Mouse (Mus musculus) hindbrain, embryonic 11.5 days (tissue): ENCODE data around the gene Ric3. TPM values are rescaled to one million over a fixed set of nuclear protein-coding genes. Genes with fewer than 3 reads are reported as not detected.
A peak's percentile ranks its signal among the peaks of the same experiment; 100 is the strongest.
"Not testable (repeated sequence)": the region's sequence is repeated elsewhere in the genome, so short reads cannot be mapped to it uniquely, and the experiment has no call there.

Source experiments
- ATAC-seq: fragments of 200-750 bp; cut with Nextera tagmentation; 2 replicates; pipeline ENCODE4 v1.8.0; 2017; ENCODE audit warnings: mild to moderate bottlenecking, moderate TSS enrichment, moderate library complexity; ENCODE audit not compliant: low FRiP score
- DNase-seq: peaks from one replicate; pipeline ENCODE4 v3.0.0-alpha.2; 2015; ENCODE audit warnings: low spot score
- H3K27ac ChIP-seq: fragments of 300-500 bp; sonication (generic); 2 replicates; pipeline ENCODE4 v1.5.1; 2014; ENCODE audit warnings: mild to moderate bottlenecking, low read depth, low read length
- H3K27me3 ChIP-seq: fragments of 300-500 bp; sonication (generic); 2 replicates; pipeline ENCODE4 v1.6.1; 2014; ENCODE audit warnings: mild to moderate bottlenecking, low read length, moderate library complexity, mixed read lengths; ENCODE audit not compliant: control insufficient read depth, insufficient read depth
- H3K36me3 ChIP-seq: fragments of 300-500 bp; sonication (generic); 2 replicates; pipeline ENCODE4 v1.6.1; 2014; ENCODE audit warnings: mild to moderate bottlenecking, low read length, moderate library complexity, mixed read lengths; ENCODE audit not compliant: control insufficient read depth, insufficient read depth
- H3K4me1 ChIP-seq: fragments of 300-500 bp; sonication (generic); replicated peaks from 2 replicates; pipeline ENCODE4 v1.6.1; 2014; ENCODE audit warnings: low read length, mixed read lengths; ENCODE audit not compliant: control insufficient read depth, insufficient read depth
- H3K4me2 ChIP-seq: fragments of 300-500 bp; sonication (generic); replicated peaks from 2 replicates; pipeline ENCODE4 v1.6.1; 2014; ENCODE audit warnings: mild to moderate bottlenecking, low read depth, low read length
- H3K4me3 ChIP-seq: fragments of 300-500 bp; sonication (generic); 2 replicates; pipeline ENCODE4 v1.5.1; 2014; ENCODE audit warnings: low read depth, low read length
- H3K9ac ChIP-seq: fragments of 300-500 bp; sonication (generic); 2 replicates; pipeline ENCODE4 v1.6.1; 2014; ENCODE audit warnings: low read depth, low read length
- H3K9me3 ChIP-seq: fragments of 300-500 bp; sonication (generic); 2 replicates; pipeline ENCODE4 v1.6.1; 2016; ENCODE audit warnings: low read length; ENCODE audit not compliant: control insufficient read depth
- WGBS: fragments of 180-500 bp; shearing (Covaris S2); extraction: QIAGEN DNeasy Blood & Tissue Kit; methylation state at CpG from one replicate; pipeline ENCODE4 v1.1.7; 2014; 5-methylcytosine and 5-hydroxymethylcytosine counted together
- polyA plus RNA-seq: library from polyadenylated mRNA; unstranded; fragments of >200 nt; fragmentation: Nextera tagmentation; extraction: Ambion mirVana; gene quantifications from 2 replicates; pipeline ENCODE4 v1.2.1, GENCODE M21; 2014

Ric3 gene
- polyA plus RNA-seq, 1 experiment from 2014 or later = 20.4 TPM

GRCm38 (mm10) chr7:109101167-109101566 lies 18.0 kb upstream of the Ric3 start:
- Histone ChIP-seq H3K4me3 (no peak overlapping the region), H3K9me3 (no peaks in the 10 kb centered on the region), H3K27me3 (no peaks in the 10 kb centered on the region), H3K4me1 (no peaks in the 10 kb centered on the region), H3K4me2 (no peak overlapping the region), H3K36me3 (no peaks in the 10 kb centered on the region), H3K27ac (no peak overlapping the region), H3K9ac (no peak overlapping the region)
- ATAC-seq (no peak), DNase-seq (no peak)
- 85% methylated on average over 3 of the region's 3 CpGs for WGBS

GRCm38 (mm10) chr7:109098145-109099018 lies 15.3 kb upstream of the Ric3 start:
- no peak overlapping the region for H3K4me2 ChIP-seq
- no peak overlapping the region for H3K27ac ChIP-seq
- H3K27me3 ChIP-seq = no peaks in the 10 kb centered on the region
- H3K4me1 ChIP-seq = no peaks in the 10 kb centered on the region
- no peaks in the 10 kb centered on the region for H3K36me3 ChIP-seq
- DNase-seq (peak; percentile 71), ATAC-seq (peak; percentile 86)
- no peak overlapping the region for H3K9ac ChIP-seq
- no peaks in the 10 kb centered on the region for H3K9me3 ChIP-seq
- 29% methylated on average over 6 of the region's 6 CpGs for WGBS
- no peak overlapping the region for H3K4me3 ChIP-seq

GRCm38 (mm10) chr7:109097203-109097602 lies 14.1 kb upstream of the Ric3 start:
- ATAC-seq (no peak), DNase-seq (no peak)
- Histone ChIP-seq H3K4me2 (no peak overlapping the region), H3K27me3 (no peaks in the 10 kb centered on the region), H3K9ac (no peak overlapping the region), H3K36me3 (no peaks in the 10 kb centered on the region), H3K27ac (no peak overlapping the region), H3K9me3 (no peaks in the 10 kb centered on the region), H3K4me3 (no peak overlapping the region), H3K4me1 (no peaks in the 10 kb centered on the region)
- 84% methylated on average over 7 of the region's 7 CpGs for WGBS

GRCm38 (mm10) chr7:109096618-109097017 lies 13.5 kb upstream of the Ric3 start:
- no peaks in the 10 kb centered on the region for H3K27me3 ChIP-seq
- no peaks in the 10 kb centered on the region for H3K36me3 ChIP-seq
- H3K4me1 ChIP-seq = no peaks in the 10 kb centered on the region
- no peak overlapping the region for H3K4me2 ChIP-seq
- H3K27ac ChIP-seq = no peak overlapping the region
- 79% methylated on average over 3 of the region's 4 CpGs for WGBS
- ATAC-seq (no peak), DNase-seq (no peak)
- no peak overlapping the region for H3K4me3 ChIP-seq
- no peaks in the 10 kb centered on the region for H3K9me3 ChIP-seq
- no peak overlapping the region for H3K9ac ChIP-seq

GRCm38 (mm10) chr7:109094294-109094693 lies 11.2 kb upstream of the Ric3 start:
- no peak for DNase-seq
- Histone ChIP-seq H3K4me1 (no peaks in the 10 kb centered on the region), H3K27me3 (no peaks in the 10 kb centered on the region), H3K27ac (no peak overlapping the region), H3K9ac (no peak overlapping the region), H3K4me2 (no peak overlapping the region), H3K9me3 (no peaks in the 10 kb centered on the region), H3K36me3 (no peaks in the 10 kb centered on the region), H3K4me3 (no peak overlapping the region)
- no peak for ATAC-seq
- WGBS = no CpG with 5 or more reads among the region's 7 CpGs

GRCm38 (mm10) chr7:109091316-109091715 lies 8.2 kb upstream of the Ric3 start:
- H3K4me2 ChIP-seq, H3K27me3 ChIP-seq, DNase-seq, H3K9me3 ChIP-seq, H3K36me3 ChIP-seq, H3K27ac ChIP-seq, H3K4me3 ChIP-seq, ATAC-seq, H3K4me1 ChIP-seq, H3K9ac ChIP-seq: not testable (repeated sequence)
- WGBS = no CpG with 5 or more reads among the region's 2 CpGs

GRCm38 (mm10) chr7:109086946-109087345 lies 3.8 kb upstream of the Ric3 start:
- H3K27ac ChIP-seq = no peak overlapping the region
- no peaks in the 10 kb centered on the region for H3K9me3 ChIP-seq
- ATAC-seq = no peak
- no peaks in the 10 kb centered on the region for H3K36me3 ChIP-seq
- H3K4me2 ChIP-seq = no peak overlapping the region
- 22% methylated on average over 2 of the region's 2 CpGs for WGBS
- no peak for DNase-seq
- no peak overlapping the region for H3K9ac ChIP-seq
- H3K4me3 ChIP-seq = no peak overlapping the region
- no peaks in the 10 kb centered on the region for H3K4me1 ChIP-seq
- H3K27me3 ChIP-seq = no peaks in the 10 kb centered on the region

- ATAC-seq = no peak
These were observed 668 bp upstream of the Ric3 start for GRCm38 (mm10) chr7:109083813-109084184.

More at GRCm38 (mm10) chr7:109083813-109084184, 668 bp upstream of the Ric3 start:
- no peaks in the 10 kb centered on the region for H3K9me3 ChIP-seq
- no peak overlapping the region for H3K4me2 ChIP-seq
- no peaks in the 10 kb centered on the region for H3K36me3 ChIP-seq
- no peaks in the 10 kb centered on the region for H3K4me1 ChIP-seq
- no peak overlapping the region for H3K9ac ChIP-seq
- H3K4me3 ChIP-seq = no peak overlapping the region
- H3K27ac ChIP-seq = no peak overlapping the region
- 85% methylated on average over 4 of the region's 4 CpGs for WGBS
- H3K27me3 ChIP-seq = no peaks in the 10 kb centered on the region
- no peak for DNase-seq
